ENCODE assay signal across 10 mouse cellular contexts in the genomic region with DNA sequence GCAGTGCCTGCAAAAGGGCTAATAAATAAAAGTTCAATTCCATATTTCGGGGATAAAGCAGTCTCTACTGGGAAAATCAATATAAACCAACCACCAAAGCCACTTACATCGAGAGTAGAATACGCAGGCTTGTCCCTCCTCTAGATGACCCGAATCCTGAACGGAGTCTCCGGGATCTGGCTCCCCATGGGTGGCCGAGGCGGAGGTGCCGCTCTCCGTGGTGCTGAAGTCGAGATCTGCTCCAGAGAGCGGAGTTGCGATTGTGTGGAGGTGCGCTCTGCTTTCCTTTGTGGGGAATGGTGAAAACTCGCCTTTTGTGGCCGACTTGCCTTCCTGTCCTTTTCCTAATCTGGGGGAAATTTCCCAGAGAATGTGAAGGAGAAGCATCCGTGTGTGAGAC. TPM values are rescaled to one million over a fixed set of nuclear protein-coding genes. Genes with fewer than 3 reads are reported as not detected.
A peak's percentile ranks its signal among the peaks of the same experiment; 100 is the strongest.
DNase-seq lines count a peak whose midpoint lies in the region; ATAC-seq and TF ChIP-seq lines count a peak whose summit lies in the region.
"Had no signal": no experiment of that assay in that cellular context is flagged by ENCODE, and none has a peak within 500 bp of the region (broad histone marks: within the 10 kb centered on the region; RNA-seq: fewer than 3 reads in every experiment).

No protein-coding gene starts in this region.

- H3K4me2 ChIP-seq in neural tube, embryonic 11.5 days (ENCODE audit: low read depth): no peak overlapping the region
- no peak overlapping the region for H3K4me2 ChIP-seq in intestine, postnatal 0 days (replicated peaks; ENCODE audit: low read depth)

- no peak for ATAC-seq in neural tube, embryonic 11.5 days (ENCODE audit: insufficient read depth, low FRiP score, low TSS enrichment)
- no peak for ATAC-seq in intestine, postnatal 0 days

- in situ Hi-C loops in ES-E14 (cut with MboI; ENCODE audit: low sequenced_read_pairs in 2 of 2, unreplicated experiment in 2 of 2): no loop called here

- WGBS in limb, embryonic 10.5 days: 4% methylated on average over 17 of the region's 17 CpGs
- WGBS in neural tube, embryonic 11.5 days: 3% methylated on average over 17 of the region's 17 CpGs
- 4% methylated on average over 17 of the region's 17 CpGs for WGBS in intestine, postnatal 0 days

- H3K9me3 ChIP-seq in ES-E14 (ENCODE audit: control insufficient read depth, insufficient read depth, low read depth, low read length): no peaks in the 10 kb centered on the region
- H3K9me3 ChIP-seq in limb, embryonic 10.5 days (replicated peaks): no peaks in the 10 kb centered on the region
- no peaks in the 10 kb centered on the region for H3K9me3 ChIP-seq in neural tube, embryonic 11.5 days (ENCODE audit: control insufficient read depth, low read length)
- no peaks in the 10 kb centered on the region for H3K9me3 ChIP-seq in intestine, postnatal 0 days (ENCODE audit: control insufficient read depth)

- H3K27me3 ChIP-seq in limb, embryonic 10.5 days (ENCODE audit: low read depth, poor library complexity, severe bottlenecking): no peaks in the 10 kb centered on the region; the same call in 1 of the 2 replicates
- H3K27me3 ChIP-seq in neural tube, embryonic 11.5 days (ENCODE audit: control insufficient read depth, insufficient read depth, low read length): no peaks in the 10 kb centered on the region
- H3K27me3 ChIP-seq in intestine, postnatal 0 days (replicated peaks; ENCODE audit: control insufficient read depth, insufficient read depth, low read length): no peaks in the 10 kb centered on the region

- H3K4me1 ChIP-seq in ES-E14 (ENCODE audit: control insufficient read depth in 2 of 2, insufficient read depth in 2 of 2, low read length in 2 of 2, poor library complexity in 1 of 2): no peaks in the 10 kb centered on the region; a peak in 1 of 4 replicates
- no peaks in the 10 kb centered on the region for H3K4me1 ChIP-seq in limb, embryonic 10.5 days
- no peaks in the 10 kb centered on the region for H3K4me1 ChIP-seq in neural tube, embryonic 11.5 days (ENCODE audit: control insufficient read depth, insufficient read depth, low read length)
- H3K4me1 ChIP-seq in intestine, postnatal 0 days (replicated peaks; ENCODE audit: control insufficient read depth, insufficient read depth, low read length): no peaks in the 10 kb centered on the region

- H3K36me3 ChIP-seq in ES-E14 (ENCODE audit: control insufficient read depth, insufficient read depth, low read length, poor library complexity, severe bottlenecking): no peaks in the 10 kb centered on the region
- no peaks in the 10 kb centered on the region for H3K36me3 ChIP-seq in limb, embryonic 10.5 days
- H3K36me3 ChIP-seq in neural tube, embryonic 11.5 days (ENCODE audit: control insufficient read depth, insufficient read depth, low read length): no peaks in the 10 kb centered on the region
- no peaks in the 10 kb centered on the region for H3K36me3 ChIP-seq in intestine, postnatal 0 days (ENCODE audit: control insufficient read depth, insufficient read depth)

- H3K4me3 ChIP-seq in ES-E14 (ENCODE audit: insufficient read depth in 1 of 2, low read depth in 1 of 2, low read length in 2 of 2, poor library complexity in 1 of 2, severe bottlenecking in 1 of 2): no peak overlapping the region
- no peak overlapping the region for H3K4me3 ChIP-seq in limb, embryonic 10.5 days
- no peak overlapping the region for H3K4me3 ChIP-seq in neural tube, embryonic 11.5 days (ENCODE audit: low read depth, low read length)
- H3K4me3 ChIP-seq in intestine, postnatal 0 days (ENCODE audit: low read depth, low read length): no peak overlapping the region

- DNase-seq in heart, adult 18-20 months: peak; percentile 14 to 69
- no peak for DNase-seq in heart, adult 8-10 months (ENCODE audit: low spot score)
- peak; percentile 42 for DNase-seq in ES-E14 (ENCODE audit: low read depth, low spot score)
- DNase-seq in cerebellum, postnatal 25 days: peak; percentile 33 to 45
- DNase-seq in gastrocnemius, postnatal 4 days (ENCODE audit: low spot score in 2 of 2): peak; percentile 55 to 77
- peak; percentile 90 for DNase-seq in limb, embryonic 10.5 days (ENCODE audit: low spot score)
- peak; percentile 81 for DNase-seq in neural tube, embryonic 11.5 days (ENCODE audit: low spot score)

- TF ChIP-seq CTCF in intestine, postnatal 0 days (IDR thresholded peaks at IDR 0.05; ENCODE audit: low read depth): no peak

- no peak overlapping the region for H3K9ac ChIP-seq in ES-E14 (ENCODE audit: insufficient read depth, low read depth, low read length, poor library complexity, severe bottlenecking)
- H3K9ac ChIP-seq in neural tube, embryonic 11.5 days (ENCODE audit: low read length): no peak overlapping the region
- H3K9ac ChIP-seq in intestine, postnatal 0 days (ENCODE audit: low read depth, low read length): no peak overlapping the region

- no peak overlapping the region for H3K27ac ChIP-seq in ES-E14 (ENCODE audit: insufficient read depth, low read depth, low read length, poor library complexity, severe bottlenecking)
- no peak overlapping the region for H3K27ac ChIP-seq in limb, embryonic 10.5 days
- H3K27ac ChIP-seq in neural tube, embryonic 11.5 days (ENCODE audit: low read depth, low read length): no peak overlapping the region
- H3K27ac ChIP-seq in intestine, postnatal 0 days (ENCODE audit: low read depth, low read length): no peak overlapping the region
- H3K27ac ChIP-seq: macrophage had no signal

TF ChIP-seq in ES-E14, 5 proteins besides CTCF, POLR2A, EP300 and RAD21:
- TF ChIP-seq ZC3H11A (IDR thresholded peaks at IDR 0.05; ENCODE audit: borderline replicate concordance, low read depth, low read length) (no peak), ZNF384 (IDR thresholded peaks at IDR 0.05; ENCODE audit: low read depth, low read length) (no peak), CHD2 (IDR thresholded peaks at IDR 0.05; ENCODE audit: low read depth, low read length) (no peak), MAFK (IDR thresholded peaks at IDR 0.05; ENCODE audit: insufficient read depth, low read depth, low read length) (no peak), HCFC1 (IDR thresholded peaks at IDR 0.05; ENCODE audit: borderline replicate concordance, insufficient read depth, low read length) (no peak)
TF ChIP-seq in ES-E14: peak in this region for 0.

RNA-seq across cellular contexts. Expression of gene Trpc7, which starts 0.4 kb away (rescaled TPM):
- not detected for total RNA-seq in heart, adult 18-20 months (2021)
- not detected for total RNA-seq in heart, adult 8-10 months (2022)
- total RNA-seq in ES-E14 (2012; rRNA removed): 0.05 TPM in 1 of 2 replicates, not detected in the other
- total RNA-seq in gastrocnemius, postnatal 4 days (2021): not detected
- not detected in 2 replicates for polyA plus RNA-seq in limb, embryonic 10.5 days (2016; fragmentation: Nextera tagmentation; extraction: Ambion mirVana)
- not detected in 2 replicates for polyA plus RNA-seq in neural tube, embryonic 11.5 days (2014; fragmentation: Nextera tagmentation; extraction: Ambion mirVana)
- polyA plus RNA-seq in intestine, postnatal 0 days (2015; fragmentation: Nextera tagmentation; extraction: Ambion mirVana): 0.20 and 0.24 TPM in 2 replicates
- total RNA-seq: gastrocnemius, postnatal 36 days had no signal
- polyA plus RNA-seq: macrophage had no signal
